Mouse (Mus musculus) heart, embryonic 11.5 days (tissue): Measurements from ENCODE around the gene Ube2g2. TPM values are rescaled to one million over a fixed set of nuclear protein-coding genes. Genes with fewer than 3 reads are reported as not detected.
"Not testable (repeated sequence)": the region's sequence is repeated elsewhere in the genome, so short reads cannot be mapped to it uniquely, and the experiment has no call there.

ENCODE experiments used
- ATAC-seq: fragments of 200-750 bp; cut with Nextera tagmentation; replicated peaks from 2 replicates; pipeline ENCODE4 v1.8.0; 2017; ENCODE audit warnings: moderate library complexity; ENCODE audit not compliant: insufficient number of reproducible peaks, low FRiP score, low TSS enrichment
- H3K27ac ChIP-seq: fragments of 300-500 bp; sonication (generic); 2 replicates; pipeline ENCODE4 v1.5.1; 2014; ENCODE audit warnings: mild to moderate bottlenecking, low read depth, low read length
- H3K27me3 ChIP-seq: fragments of 300-500 bp; sonication (generic); 2 replicates; pipeline ENCODE4 v1.6.1; 2014; ENCODE audit warnings: mild to moderate bottlenecking, low read length, mixed read lengths; ENCODE audit not compliant: control insufficient read depth, insufficient read depth
- H3K36me3 ChIP-seq: fragments of 300-500 bp; sonication (generic); 2 replicates; pipeline ENCODE4 v1.6.1; 2014; ENCODE audit warnings: mild to moderate bottlenecking, low read length, moderate library complexity, mixed read lengths; ENCODE audit not compliant: control insufficient read depth, insufficient read depth
- H3K4me1 ChIP-seq: fragments of 300-500 bp; sonication (generic); 2 replicates; pipeline ENCODE4 v1.6.1; 2014; ENCODE audit warnings: low read length; ENCODE audit not compliant: control insufficient read depth, insufficient read depth
- H3K4me2 ChIP-seq: fragments of 300-500 bp; sonication (generic); 2 replicates; pipeline ENCODE4 v1.6.1; 2014; ENCODE audit warnings: mild to moderate bottlenecking, moderate library complexity
- H3K4me3 ChIP-seq: fragments of 300-500 bp; sonication (generic); 2 replicates; pipeline ENCODE4 v1.5.1; 2014; ENCODE audit warnings: low read depth, low read length
- H3K9ac ChIP-seq: fragments of 300-500 bp; sonication (generic); 2 replicates; pipeline ENCODE4 v1.6.1; 2014; ENCODE audit warnings: mild to moderate bottlenecking, low read depth, low read length, moderate library complexity
- H3K9me3 ChIP-seq: fragments of 300-500 bp; sonication (generic); replicated peaks from 2 replicates; pipeline ENCODE4 v1.6.1; 2016; ENCODE audit warnings: low read length; ENCODE audit not compliant: control insufficient read depth
- WGBS: fragments of 180-500 bp; shearing (Covaris S2); extraction: QIAGEN DNeasy Blood & Tissue Kit; methylation state at CpG from one replicate; pipeline ENCODE4 v1.1.7; 2014; ENCODE audit not compliant: insufficient replicate concordance; 5-methylcytosine and 5-hydroxymethylcytosine counted together
- microRNA counts: library from miRNA; unstranded; fragments of <30 nt; microRNA quantifications from one replicate; lab custom pipeline; 2015
- microRNA-seq: library from miRNA; unstranded; fragments of <30 nt; microRNA quantifications from one replicate; pipeline ENCODE4, GENCODE M21; 2016; ENCODE audit warnings: borderline number of aligned reads
- polyA plus RNA-seq: library from polyadenylated mRNA; unstranded; fragments of >200 nt; fragmentation: Nextera tagmentation; extraction: Ambion mirVana; gene quantifications from 2 replicates; pipeline ENCODE4 v1.2.1, GENCODE M21; 2014

The Ube2g2 gene
- polyA plus RNA-seq, 1 experiment from 2014 or later, result 38.0 TPM

DNA sequence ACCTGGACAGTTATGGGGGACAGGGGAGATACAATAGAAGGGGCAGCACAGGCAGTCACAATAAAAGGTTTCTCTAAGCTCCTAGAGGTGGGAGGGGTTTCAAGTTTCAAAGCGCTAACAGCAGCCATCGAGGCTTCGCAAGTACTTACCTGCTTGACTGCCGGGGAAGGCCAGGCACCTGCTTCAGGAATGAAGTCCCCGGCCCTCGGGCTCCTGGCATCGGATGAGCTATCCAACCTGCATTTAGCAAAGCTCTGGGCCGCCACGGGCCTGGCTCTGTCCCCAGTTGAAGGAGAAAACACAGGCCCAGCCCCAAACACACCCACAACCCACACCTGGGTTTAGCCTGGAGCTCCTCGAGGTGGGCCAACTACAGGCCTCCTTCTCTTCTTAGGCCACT lies 64.9 kb downstream of the Ube2g2 start:
- peaks cover 64% of the 10 kb centered on the region for H3K27me3 ChIP-seq
- no peak overlapping the region for H3K4me2 ChIP-seq
- H3K4me1 ChIP-seq, result no peaks in the 10 kb centered on the region; the same call in 1 of the 2 replicates
- H3K4me3 ChIP-seq, result no peak overlapping the region
- H3K9me3 ChIP-seq, result no peaks in the 10 kb centered on the region
- H3K27ac ChIP-seq, result no peak overlapping the region
- 19% methylated on average over 10 of the region's 10 CpGs for WGBS
- no peak for ATAC-seq
- H3K36me3 ChIP-seq, result no peaks in the 10 kb centered on the region
- no peak overlapping the region for H3K9ac ChIP-seq

- WGBS, result 55% methylated on average over 3 of the region's 3 CpGs
- not testable (repeated sequence) for ATAC-seq
- H3K27me3 ChIP-seq, result peaks cover 44% of the 10 kb centered on the region
Measured at GRCm38 (mm10) chr10:77690356-77690807, 68.3 kb downstream of the Ube2g2 start, which contains the start of gene Gm19402. Gene Gm19402 (minus strand): TSS chr10:77690757.

More at GRCm38 (mm10) chr10:77690356-77690807, 68.3 kb downstream of the Ube2g2 start, which contains the start of gene Gm19402:
- H3K4me1 ChIP-seq, H3K4me2 ChIP-seq, H3K27ac ChIP-seq, H3K4me3 ChIP-seq, H3K9me3 ChIP-seq, H3K9ac ChIP-seq, H3K36me3 ChIP-seq: not testable (repeated sequence)

MicroRNAs within 50 kb of the gene (microRNA counts, 519-probe panel; counts per million panel counts)
- microRNA mmu-miR-1930 (lab: Ali Mortazavi, UCI), result 32.2 counts per million

Small RNA genes lying within 50 kb of the gene (microRNA-seq; reads per million reads assigned to microRNA genes)
- gene Mir1930, result 31.7 reads per million, percentile 54 among the genes with 10 or more reads in this experiment

Other genes with a start within 250 kb of the Ube2g2 start
- gene Adarb1, start 204.0 kb upstream of the Ube2g2 start, polyA plus RNA-seq, result 8.7 and 8.8 TPM in 2 replicates
- 26.2 and 28.1 TPM in 2 replicates for gene Fam207a, start 106.5 kb upstream of the Ube2g2 start, polyA plus RNA-seq
- gene Itgb2, start 92.0 kb upstream of the Ube2g2 start, polyA plus RNA-seq, result 2.3 and 2.4 TPM in 2 replicates
- 108 and 113 TPM in 2 replicates for gene Pttg1ip, start 40.6 kb upstream of the Ube2g2 start, polyA plus RNA-seq
- gene Sumo3, start 16.2 kb upstream of the Ube2g2 start, polyA plus RNA-seq, result 165 and 212 TPM in 2 replicates
- gene Gm49325, start 16.1 kb upstream of the Ube2g2 start, polyA plus RNA-seq, result not detected in 2 replicates
- gene Tspear, start 64.3 kb downstream of the Ube2g2 start, polyA plus RNA-seq, result not detected in 2 replicates
- not detected in 2 replicates for gene Gm19402, start 68.5 kb downstream of the Ube2g2 start, polyA plus RNA-seq
- not detected in 2 replicates for gene Gm9508, start 75.0 kb downstream of the Ube2g2 start, polyA plus RNA-seq
- not detected in 2 replicates for gene Gm10272, start 84.4 kb downstream of the Ube2g2 start, polyA plus RNA-seq
- not detected in 2 replicates for gene Gm10024, start 89.2 kb downstream of the Ube2g2 start, polyA plus RNA-seq
- not detected in 2 replicates for gene Gm10142, start 93.5 kb downstream of the Ube2g2 start, polyA plus RNA-seq
- gene Krtap12-1, start 98.3 kb downstream of the Ube2g2 start, polyA plus RNA-seq, result not detected in 2 replicates
- not detected in 2 replicates for gene Gm10100, start 104.2 kb downstream of the Ube2g2 start, polyA plus RNA-seq
- gene Gm18596, start 120.4 kb downstream of the Ube2g2 start, polyA plus RNA-seq, result not detected in 2 replicates
- not detected in 2 replicates for gene Gm9736, start 129.1 kb downstream of the Ube2g2 start, polyA plus RNA-seq
- not detected in 2 replicates for gene Gm3233, start 137.4 kb downstream of the Ube2g2 start, polyA plus RNA-seq
- not detected in 2 replicates for gene Gm3238, start 149.1 kb downstream of the Ube2g2 start, polyA plus RNA-seq
- not detected in 2 replicates for gene Gm7138, start 154.7 kb downstream of the Ube2g2 start, polyA plus RNA-seq
- not detected in 2 replicates for gene Gm3250, start 160.3 kb downstream of the Ube2g2 start, polyA plus RNA-seq
- not detected in 2 replicates for gene Gm7137, start 165.9 kb downstream of the Ube2g2 start, polyA plus RNA-seq
- not detected in 2 replicates for gene Gm9639, start 172.8 kb downstream of the Ube2g2 start, polyA plus RNA-seq
- not detected in 2 replicates for gene Gm19668, start 176.9 kb downstream of the Ube2g2 start, polyA plus RNA-seq
- gene Gm9507, start 189.6 kb downstream of the Ube2g2 start, polyA plus RNA-seq, result not detected in 2 replicates
- gene Gm2696, start 192.4 kb downstream of the Ube2g2 start, polyA plus RNA-seq, result not detected in 2 replicates
- not detected in 2 replicates for gene Krtap10-4, start 204.8 kb downstream of the Ube2g2 start, polyA plus RNA-seq
- not detected in 2 replicates for gene Krtap10-10, start 213.7 kb downstream of the Ube2g2 start, polyA plus RNA-seq
- not detected in 2 replicates for gene Gm36176, start 224.5 kb downstream of the Ube2g2 start, polyA plus RNA-seq
- not detected in 2 replicates for gene Gm10318, start 230.6 kb downstream of the Ube2g2 start, polyA plus RNA-seq
- not detected in 2 replicates for gene Gm3285, start 239.7 kb downstream of the Ube2g2 start, polyA plus RNA-seq